Mouse (Mus musculus) kidney, postnatal 25 days (tissue): Measurements from ENCODE around the gene Arhgef17.
"Not testable (repeated sequence)": the region's sequence is repeated elsewhere in the genome, so short reads cannot be mapped to it uniquely, and the experiment has no call there.

Experiments used
- DNase-seq, 2 experiments: peaks; one replicate each; pipeline ENCODE4 v3.0.0; 2021; ENCODE audit warnings: mixed read lengths in 2 of 2

The Arhgef17 gene

DNA sequence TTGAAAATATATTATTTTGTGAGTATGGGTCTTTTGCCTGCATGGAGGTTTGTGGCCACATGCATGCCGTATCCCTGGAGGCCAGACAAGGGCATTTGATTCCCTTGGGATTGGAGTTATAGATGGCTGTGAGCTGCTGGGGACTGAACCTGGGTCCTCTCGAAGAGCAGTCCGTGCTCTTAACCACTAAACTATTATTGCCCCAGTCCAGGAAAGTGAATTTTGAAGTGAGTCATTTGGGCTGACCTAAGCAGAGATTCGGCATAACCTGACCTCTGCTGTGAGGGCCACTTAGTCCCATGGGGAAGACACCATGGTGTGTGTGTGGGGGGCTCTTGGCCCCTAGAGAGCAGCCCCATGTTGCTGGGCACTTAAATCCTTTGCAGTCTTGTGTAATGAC, 60.6 kb downstream of the Arhgef17 start:
- no peak for DNase-seq

- no peak for DNase-seq
These were observed 61.9 kb downstream of the Arhgef17 start for GRCm38 (mm10) chr7:100869877-100870629.

DNA sequence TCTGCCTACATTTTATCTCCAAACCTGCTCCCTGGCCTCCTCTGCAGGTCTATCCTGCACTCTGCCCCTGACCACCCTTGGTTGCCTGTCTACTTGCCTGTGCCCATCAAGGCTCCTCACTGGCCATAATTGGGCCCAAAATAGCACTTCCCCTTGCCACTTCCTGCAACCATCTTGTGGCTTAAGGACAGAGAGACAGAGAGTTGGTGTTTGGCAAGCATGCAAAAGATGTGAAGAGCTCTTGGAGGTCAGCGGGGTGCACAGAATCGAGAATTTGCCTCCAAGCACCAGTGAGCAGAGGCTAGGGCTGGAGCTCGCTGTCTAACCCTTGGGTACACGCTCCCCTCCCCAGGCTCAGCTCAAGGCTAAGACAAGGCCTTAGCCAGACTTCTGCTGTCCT, 63.4 kb downstream of the Arhgef17 start:
- DNase-seq, result no peak

- no peak for DNase-seq
These were observed 64.3 kb downstream of the Arhgef17 start for GRCm38 (mm10) chr7:100867561-100867960.

DNA sequence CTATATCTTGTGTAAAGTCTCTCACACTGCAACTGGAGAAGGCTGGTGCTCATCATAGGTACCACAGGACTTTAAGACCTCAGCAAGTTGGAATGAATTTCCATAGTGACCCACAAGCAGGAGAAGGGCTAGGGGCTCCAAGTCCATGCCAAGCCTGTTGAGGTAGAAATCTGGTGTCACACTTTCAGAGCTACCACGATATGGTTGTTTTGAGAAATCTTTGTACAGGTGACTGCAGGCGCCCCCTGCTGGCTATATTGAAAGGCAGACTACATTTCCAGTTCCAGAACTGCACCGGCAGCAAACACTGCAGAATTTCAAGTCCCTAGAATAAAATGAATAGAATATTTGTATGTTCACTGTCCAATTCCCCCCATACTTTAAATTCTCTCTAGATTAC, 65.2 kb downstream of the Arhgef17 start:
- DNase-seq, result peak; percentile 67 to 87

DNA sequence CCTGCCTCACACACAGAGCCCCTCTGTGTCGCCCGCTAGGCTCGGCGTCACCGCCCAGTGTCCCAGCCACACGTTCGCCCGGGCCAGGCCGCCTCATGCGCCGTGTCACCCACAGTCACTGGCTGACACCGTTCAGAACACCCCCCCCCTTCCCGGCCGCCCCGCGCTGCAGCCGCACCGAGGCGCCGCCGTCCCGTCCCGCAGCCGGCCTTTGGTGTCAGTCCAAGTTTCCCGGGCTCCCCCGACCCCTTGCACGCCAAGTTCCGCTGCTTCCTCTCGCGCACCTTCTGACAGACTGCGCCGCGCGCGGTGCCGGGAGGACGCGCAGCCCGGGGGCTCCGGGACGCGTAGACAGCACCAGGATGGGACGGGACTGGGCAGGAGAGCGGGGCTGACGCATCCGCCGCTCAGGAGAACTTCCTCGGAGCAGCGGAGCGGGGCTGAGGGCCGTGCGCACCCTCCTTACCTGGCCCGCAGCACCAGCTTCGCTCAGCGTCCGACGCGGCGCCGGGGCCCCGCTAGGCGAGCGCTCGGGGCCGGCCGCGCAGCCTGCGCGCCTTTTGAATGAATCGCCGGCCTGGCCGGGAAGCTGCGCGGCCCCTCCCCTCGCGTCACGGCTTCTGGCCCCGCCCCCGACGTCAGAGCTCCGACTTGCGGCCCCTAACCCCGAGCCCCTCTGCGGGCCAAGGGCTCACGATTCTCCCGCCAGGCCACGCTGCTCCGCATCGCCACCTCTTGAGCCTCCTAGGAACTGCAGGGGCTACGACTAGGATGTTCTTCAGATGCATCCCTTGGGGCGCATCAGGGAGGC, 68.9 kb downstream of the Arhgef17 start, which contains the start of gene Relt:
Gene Relt (minus strand): TSS at position 619 of the 811 bp plus-strand sequence.
- peak; percentile 94 for DNase-seq

GRCm38 (mm10) chr7:100862353-100862752, 69.6 kb downstream of the Arhgef17 start:
- no peak for DNase-seq

- no peak for DNase-seq
These were observed 70.7 kb downstream of the Arhgef17 start for GRCm38 (mm10) chr7:100861209-100861608.

- DNase-seq, result no peak
These were observed 71.5 kb downstream of the Arhgef17 start for GRCm38 (mm10) chr7:100860450-100860849.

- peak in 1 of 2 experiments; percentile 49 for DNase-seq
These were observed 75.9 kb downstream of the Arhgef17 start for GRCm38 (mm10) chr7:100855795-100856573.

- no peak for DNase-seq
These were observed 76.6 kb downstream of the Arhgef17 start for GRCm38 (mm10) chr7:100855300-100855699.

- DNase-seq, result no peak
These were observed 77.0 kb downstream of the Arhgef17 start for GRCm38 (mm10) chr7:100854861-100855260.

- DNase-seq, result no peak
These were observed 77.6 kb downstream of the Arhgef17 start for GRCm38 (mm10) chr7:100854137-100854814.

- no peak for DNase-seq
These were observed 78.5 kb downstream of the Arhgef17 start for GRCm38 (mm10) chr7:100853396-100853795.

- DNase-seq, result no peak
These were observed 80.2 kb downstream of the Arhgef17 start for GRCm38 (mm10) chr7:100851481-100852356.

DNA sequence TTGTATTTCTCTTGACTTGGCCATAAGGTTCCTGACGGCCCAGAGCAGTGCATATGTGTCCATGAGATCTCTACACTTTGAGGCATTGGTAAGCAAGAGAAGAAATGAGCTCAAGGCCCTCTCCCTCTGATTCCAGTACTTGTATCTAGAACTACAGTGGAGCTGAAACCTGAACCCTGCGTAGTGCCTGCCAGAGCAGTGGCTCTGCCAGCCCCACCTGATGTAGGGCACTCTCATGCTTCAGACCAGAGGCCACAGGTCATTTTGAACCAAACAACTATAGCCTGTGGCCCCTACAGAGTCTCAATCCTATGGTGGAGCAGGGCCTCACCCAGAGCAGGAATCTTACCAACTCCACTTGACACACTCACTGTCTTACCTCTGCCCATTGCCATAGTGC, 82.4 kb downstream of the Arhgef17 start:
- no peak for DNase-seq

DNA sequence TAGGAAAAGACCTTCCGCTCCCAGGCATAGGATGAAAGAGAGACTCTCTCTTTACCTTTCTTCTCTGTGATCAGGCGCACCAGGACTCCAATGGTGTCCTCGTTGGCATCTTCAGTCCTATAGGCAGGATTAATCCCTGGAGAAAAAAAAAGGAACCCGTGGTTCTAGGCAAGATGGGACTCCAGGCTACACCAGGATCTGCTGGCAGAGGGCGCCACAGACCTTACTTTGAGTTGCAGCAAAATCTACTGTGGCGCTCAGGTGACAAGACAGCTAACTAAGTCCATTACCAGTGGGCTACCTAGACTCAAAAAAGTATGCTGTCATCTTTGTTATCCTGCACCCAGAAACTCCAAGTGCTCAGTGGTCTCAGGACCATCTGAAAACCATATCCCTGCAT, 83.2 kb downstream of the Arhgef17 start:
- DNase-seq, result peak; percentile 80 to 89

GRCm38 (mm10) chr7:100847131-100847530, 84.8 kb downstream of the Arhgef17 start:
- no peak for DNase-seq

DNA sequence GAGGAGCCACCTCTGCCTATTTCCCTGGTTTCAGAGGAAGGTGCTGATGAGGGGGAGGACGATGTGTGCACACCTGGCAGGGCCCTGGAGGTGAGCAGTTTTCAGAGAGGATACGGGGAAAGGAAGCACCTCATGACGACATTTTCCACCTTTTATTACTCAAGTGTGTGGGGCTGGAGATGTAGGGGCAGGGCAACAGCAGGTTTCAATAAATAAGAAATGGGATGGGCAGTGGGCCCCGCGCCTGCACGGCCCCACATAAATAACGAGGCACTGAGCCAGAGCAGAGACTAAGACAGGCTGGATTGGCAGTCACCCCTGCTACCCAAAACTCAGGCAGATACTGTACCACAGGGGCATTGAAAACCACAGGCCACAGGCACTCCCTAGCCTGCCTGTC, 85.9 kb downstream of the Arhgef17 start:
- DNase-seq, result not testable (repeated sequence)

GRCm38 (mm10) chr7:100845412-100845811, 86.5 kb downstream of the Arhgef17 start:
- DNase-seq, result peak; percentile 34 to 73

DNA sequence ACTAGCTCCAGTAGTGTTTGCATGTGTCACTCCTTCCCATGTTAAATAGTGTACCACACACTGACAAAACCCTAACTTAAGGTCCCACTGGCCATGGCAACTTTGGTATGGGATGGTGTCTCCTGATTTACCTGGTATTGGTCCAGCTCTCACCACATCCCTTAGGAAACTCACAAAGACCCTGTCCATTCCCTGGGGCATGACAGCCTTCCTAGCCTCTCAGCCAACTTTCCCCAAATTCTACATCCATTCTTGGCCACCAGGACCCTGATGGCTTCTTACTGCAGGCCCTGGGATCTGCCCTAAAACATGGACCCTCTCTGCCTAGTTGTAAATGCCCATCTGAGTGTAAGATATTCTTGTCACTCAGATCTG, 86.9 kb downstream of the Arhgef17 start:
- peak in 1 of 2 experiments; percentile 22 for DNase-seq
